Mouse (Mus musculus): ENCODE data around the gene Rtkn.

DNA sequence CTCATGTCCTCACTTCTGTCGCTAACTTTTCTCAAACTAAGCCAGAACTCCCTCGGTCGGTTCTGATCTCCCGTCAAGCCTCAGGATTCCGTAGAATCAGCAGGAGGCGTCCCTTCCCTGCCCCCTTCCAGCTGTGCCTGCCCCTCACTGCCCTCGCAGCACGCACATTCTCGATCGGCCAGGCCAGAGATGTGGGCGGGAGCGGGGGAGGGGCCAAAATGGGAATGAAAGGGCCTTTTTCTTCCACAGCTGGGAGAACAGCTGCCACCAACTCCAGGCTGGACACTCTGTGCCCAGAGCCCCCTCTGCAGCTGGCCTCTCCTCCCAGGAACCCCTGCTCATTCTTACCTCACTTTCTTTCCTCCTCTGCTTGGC, 2.3 kb downstream of the Rtkn start:
- TF ChIP-seq MAFK (IDR thresholded peaks at IDR 0.05; ENCODE audit: insufficient read depth, low read depth, low read length) (no peak), CHD2 (IDR thresholded peaks at IDR 0.05; ENCODE audit: low read depth, low read length) (no peak), ZNF384 (IDR thresholded peaks at IDR 0.05; ENCODE audit: low read depth, low read length) (no peak), HCFC1 (IDR thresholded peaks at IDR 0.05; ENCODE audit: borderline replicate concordance, insufficient read depth, low read length) (no peak)

All from ES-E14 (cell line).